Mouse (Mus musculus) olfactory bulb, adult 2 months (tissue): Measurements from ENCODE around the gene Spata25.

Experiments used
- CTCF ChIP-seq: fragments of 200-500 bp; IDR thresholded peaks from 2 replicates; pipeline ENCODE4 v1.5.1; 2012; ENCODE audit warnings: low read depth, mild to moderate bottlenecking, low read length, moderate library complexity; ENCODE audit not compliant: insufficient read depth
- POLR2A ChIP-seq: fragments of 200-500 bp; IDR thresholded peaks from 2 replicates; pipeline ENCODE4 v1.6.1; 2012; ENCODE audit warnings: mild to moderate bottlenecking, low read depth, low read length, moderate library complexity; ENCODE audit not compliant: insufficient read depth

- TF ChIP-seq CTCF (no peak), POLR2A (no peak)
Observed at GRCm38 (mm10) chr2:164857101-164857821, 28.9 kb upstream of the Spata25 start, which contains the start of gene Pltp.
